Mouse (Mus musculus) testis, adult 2 months (tissue): Measurements from ENCODE around the gene Ulk4. TPM values are rescaled to one million over a fixed set of nuclear protein-coding genes. Genes with fewer than 3 reads are reported as not detected.

ENCODE experiments used
- H3K27ac ChIP-seq: fragments of 200-500 bp; 2 replicates; pipeline ENCODE4 v1.5.1; 2012; ENCODE audit warnings: low read depth, low read length; ENCODE audit not compliant: control insufficient read depth, insufficient read depth
- H3K27me3 ChIP-seq: fragments of 200-500 bp; 2 replicates; pipeline ENCODE4 v1.6.1; 2012; ENCODE audit warnings: mild to moderate bottlenecking, low read length, moderate library complexity; ENCODE audit not compliant: control insufficient read depth, insufficient read depth
- H3K36me3 ChIP-seq: fragments of 200-500 bp; 2 replicates; pipeline ENCODE4 v1.6.1; 2012; ENCODE audit warnings: mild to moderate bottlenecking, low read length; ENCODE audit not compliant: control insufficient read depth, insufficient read depth
- H3K4me1 ChIP-seq: fragments of 200-500 bp; 2 replicates; pipeline ENCODE4 v1.6.1; 2012; ENCODE audit warnings: low read length; ENCODE audit not compliant: control insufficient read depth, insufficient read depth
- H3K4me3 ChIP-seq: fragments of 200-500 bp; 2 replicates; pipeline ENCODE4 v1.5.1; 2012; ENCODE audit warnings: low read depth, mild to moderate bottlenecking, low read length, moderate library complexity, mixed read lengths; ENCODE audit not compliant: control insufficient read depth
- CTCF ChIP-seq: fragments of 200-500 bp; IDR thresholded peaks from 2 replicates; pipeline ENCODE4 v1.5.1; 2012; ENCODE audit warnings: low read depth, mild to moderate bottlenecking, inconsistent platforms, low read length, moderate library complexity; ENCODE audit not compliant: control insufficient read depth, insufficient read depth, insufficient replicate concordance
- POLR2A ChIP-seq: fragments of 200-500 bp; IDR thresholded peaks from 2 replicates; pipeline ENCODE4 v1.6.1; 2012; ENCODE audit warnings: low read depth, mild to moderate bottlenecking, inconsistent platforms, low read length, moderate library complexity; ENCODE audit not compliant: control insufficient read depth
- polyA plus RNA-seq: library from polyadenylated mRNA; depleted of rRNA; stranded (reverse); fragments of >200 nt; gene quantifications from 2 replicates; pipeline ENCODE4 v1.2.3, GENCODE M21; 2012

The Ulk4 gene
- polyA plus RNA-seq, 1 experiment: 291 TPM

- TF ChIP-seq CTCF: no peak
- no peak for TF ChIP-seq POLR2A
- no peak overlapping the region for H3K4me3 ChIP-seq
- H3K27me3 ChIP-seq: no peaks in the 10 kb centered on the region
- H3K27ac ChIP-seq: no peak overlapping the region
- no peaks in the 10 kb centered on the region; the same call in 1 of the 2 replicates for H3K36me3 ChIP-seq
- H3K4me1 ChIP-seq: peaks cover 2% of the 10 kb centered on the region; the same call in 1 of the 2 replicates
Measured at GRCm38 (mm10) chr9:120958051-120958450, 318.9 kb downstream of the Ulk4 start.

- no peaks in the 10 kb centered on the region for H3K27me3 ChIP-seq
- no peaks in the 10 kb centered on the region; the same call in 1 of the 2 replicates for H3K36me3 ChIP-seq
- H3K27ac ChIP-seq: no peak overlapping the region
- H3K4me3 ChIP-seq: no peak overlapping the region
- no peak for TF ChIP-seq CTCF
- TF ChIP-seq POLR2A: no peak
- H3K4me1 ChIP-seq: no peaks in the 10 kb centered on the region
Measured at GRCm38 (mm10) chr9:120951947-120952346, 325.1 kb downstream of the Ulk4 start.

GRCm38 (mm10) chr9:120950761-120951160 lies 326.2 kb downstream of the Ulk4 start:
- Histone ChIP-seq H3K4me1 (no peaks in the 10 kb centered on the region), H3K4me3 (no peak overlapping the region), H3K36me3 (no peaks in the 10 kb centered on the region; the same call in 1 of the 2 replicates), H3K27ac (no peak overlapping the region), H3K27me3 (no peaks in the 10 kb centered on the region)
- TF ChIP-seq CTCF (no peak), POLR2A (no peak)

GRCm38 (mm10) chr9:120948832-120949231 lies 328.2 kb downstream of the Ulk4 start:
- TF ChIP-seq POLR2A (no peak), CTCF (no peak)
- Histone ChIP-seq H3K36me3 (no peaks in the 10 kb centered on the region; the same call in 1 of the 2 replicates), H3K27me3 (no peaks in the 10 kb centered on the region), H3K4me3 (no peak overlapping the region), H3K27ac (no peak overlapping the region), H3K4me1 (no peaks in the 10 kb centered on the region)

GRCm38 (mm10) chr9:120946131-120946530 lies 330.9 kb downstream of the Ulk4 start:
- Histone ChIP-seq H3K4me1 (peaks cover 2% of the 10 kb centered on the region; the same call in 1 of the 2 replicates), H3K27me3 (no peaks in the 10 kb centered on the region), H3K27ac (no peak overlapping the region), H3K4me3 (no peak overlapping the region), H3K36me3 (no peaks in the 10 kb centered on the region; the same call in 1 of the 2 replicates)
- TF ChIP-seq CTCF (no peak), POLR2A (no peak)

GRCm38 (mm10) chr9:120944211-120944610 lies 332.8 kb downstream of the Ulk4 start:
- no peaks in the 10 kb centered on the region; the same call in 1 of the 2 replicates for H3K36me3 ChIP-seq
- peaks cover 4% of the 10 kb centered on the region for H3K4me1 ChIP-seq
- TF ChIP-seq CTCF (no peak), POLR2A (no peak)
- H3K4me3 ChIP-seq: no peak overlapping the region
- H3K27ac ChIP-seq: no peak overlapping the region
- no peaks in the 10 kb centered on the region for H3K27me3 ChIP-seq

- Histone ChIP-seq H3K27ac (no peak overlapping the region), H3K36me3 (no peaks in the 10 kb centered on the region; the same call in 1 of the 2 replicates), H3K4me1 (peaks cover 4% of the 10 kb centered on the region), H3K4me3 (no peak overlapping the region), H3K27me3 (no peaks in the 10 kb centered on the region)
- TF ChIP-seq CTCF: no peak
- TF ChIP-seq POLR2A: no peak
Measured at GRCm38 (mm10) chr9:120943757-120944156, 333.2 kb downstream of the Ulk4 start.
